Mouse (Mus musculus) stomach, postnatal 0 days (tissue): Measurements from ENCODE around the gene Ptpn5.

Experiments used
- CTCF ChIP-seq: IDR thresholded peaks from 2 replicates; pipeline ENCODE4 v1.5.1; 2016; ENCODE audit warnings: antibody characterized with exemption, low read depth, mild to moderate bottlenecking, moderate library complexity
- EP300 ChIP-seq: optimal IDR thresholded peaks from 2 replicates; pipeline ENCODE3; 2016; ENCODE audit warnings: antibody characterized with exemption

GRCm38 (mm10) chr7:47113383-47113782 is 20.1 kb downstream of the Ptpn5 start:
- TF ChIP-seq CTCF (no peak), EP300 (no peak)
